Mouse (Mus musculus): ENCODE measurements at regions not wholly inside any gene's neighbourhood (a gene's known extent, or its start where the extent isn't known, plus 50 kb on each side); places are given as distances from the start of the nearest gene placed in this dataset.
"Not testable (repeated sequence)": the region's sequence is repeated elsewhere in the genome, so short reads cannot be mapped to it uniquely, and the experiment has no call there.

GRCm38 (mm10) chr7:113705929-113706328, 59.9 kb upstream of the Spon1 start:
- DNase-seq (ENCODE audit: low spot score in 2 of 2), result no peak

DNA sequence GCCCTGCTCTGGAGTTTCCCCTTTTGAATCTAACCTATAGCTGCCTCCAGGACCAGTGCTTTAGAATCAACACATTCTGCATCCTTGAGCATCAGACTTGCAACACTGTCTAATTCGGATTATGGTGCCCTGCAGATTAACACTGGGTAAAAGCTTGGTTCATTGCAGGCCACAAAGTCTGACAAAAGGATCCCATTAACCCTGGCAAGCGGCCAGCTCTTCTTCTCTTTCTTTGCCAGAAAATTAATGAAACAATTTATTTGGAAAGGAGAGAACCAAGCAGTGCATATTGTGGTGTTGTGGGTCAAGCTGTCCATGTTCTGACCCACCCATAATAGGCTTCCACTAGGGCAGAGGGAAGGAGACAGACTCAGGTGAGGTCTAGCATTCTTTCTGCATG, 58.2 kb upstream of the Spon1 start:
- DNase-seq (ENCODE audit: low spot score in 2 of 2), result no peak

- DNase-seq (ENCODE audit: low spot score in 2 of 2), result no peak
Observed at GRCm38 (mm10) chr7:113710541-113711270, 55.1 kb upstream of the Spon1 start.

GRCm38 (mm10) chr7:113711356-113711755, 54.4 kb upstream of the Spon1 start:
- DNase-seq (ENCODE audit: low spot score in 2 of 2), result not testable (repeated sequence)
